Mouse (Mus musculus): ENCODE data around the gene Bend5.

DNA sequence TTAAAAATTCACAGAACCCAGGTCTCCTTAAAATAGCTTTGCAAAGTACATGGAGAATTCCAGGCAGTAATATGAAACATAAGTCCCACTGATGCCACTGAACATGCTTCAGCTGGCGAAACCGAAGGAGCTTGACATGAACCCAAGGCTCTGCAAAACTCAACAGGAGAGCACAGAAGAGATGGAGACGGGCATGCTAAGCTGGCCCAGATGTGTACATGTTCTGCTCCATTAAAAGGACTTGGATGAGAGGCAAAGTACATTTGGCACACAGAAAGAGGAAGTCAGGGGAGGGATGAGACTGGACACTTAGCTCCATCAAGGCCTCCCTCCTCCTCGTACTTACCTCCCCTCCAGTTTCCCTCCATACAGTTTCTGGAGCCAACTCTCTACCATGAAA is 4.1 kb upstream of the Bend5 start:
- TF ChIP-seq CTCF (IDR thresholded peaks at IDR 0.05; ENCODE audit: control insufficient read depth, insufficient read depth, low read length) (no peak), POLR2A (IDR thresholded peaks at IDR 0.05; ENCODE audit: borderline replicate concordance, control insufficient read depth, low read depth, low read length) (no peak)

Data from bone marrow, adult 2 months (tissue).